Mouse (Mus musculus) olfactory bulb, adult 2 months (tissue): ENCODE results near the gene Pcca.

Source experiments
- CTCF ChIP-seq: fragments of 200-500 bp; IDR thresholded peaks from 2 replicates; pipeline ENCODE4 v1.5.1; 2012; ENCODE audit warnings: low read depth, mild to moderate bottlenecking, low read length, moderate library complexity; ENCODE audit not compliant: insufficient read depth
- POLR2A ChIP-seq: fragments of 200-500 bp; IDR thresholded peaks from 2 replicates; pipeline ENCODE4 v1.6.1; 2012; ENCODE audit warnings: mild to moderate bottlenecking, low read depth, low read length, moderate library complexity; ENCODE audit not compliant: insufficient read depth

GRCm38 (mm10) chr14:122917676-122918075, 383.6 kb downstream of the Pcca start:
- TF ChIP-seq CTCF = no peak
- no peak for TF ChIP-seq POLR2A
